Mouse (Mus musculus): Measurements from ENCODE around the gene Neu1. TPM values are rescaled to one million over a fixed set of nuclear protein-coding genes. Genes with fewer than 3 reads are reported as not detected.

Gene Neu1
- polyA plus RNA-seq, 1 experiment from 2014 or later = 20.1 TPM

GRCm38 (mm10) chr17:34978239-34978638 is 47.2 kb downstream of the Neu1 start:
- peaks cover 10% of the 10 kb centered on the region for H3K4me1 ChIP-seq (ENCODE audit: control insufficient read depth, insufficient read depth, low read length)
- H3K4me2 ChIP-seq (ENCODE audit: low read depth, low read length) = no peak overlapping the region
- no peak overlapping the region for H3K9ac ChIP-seq (ENCODE audit: low read length)
- WGBS = 82% methylated on average over 27 of the region's 27 CpGs
- no peak overlapping the region for H3K4me3 ChIP-seq (ENCODE audit: low read length)
- no peak for ATAC-seq (replicated peaks; ENCODE audit: extremely low read depth, insufficient read depth, low FRiP score)
- no peak overlapping the region for H3K27ac ChIP-seq (ENCODE audit: low read length)
- no peaks in the 10 kb centered on the region for H3K27me3 ChIP-seq (ENCODE audit: control insufficient read depth, insufficient read depth, low read length)
- H3K9me3 ChIP-seq (replicated peaks; ENCODE audit: control insufficient read depth, low read length) = no peaks in the 10 kb centered on the region
- H3K36me3 ChIP-seq (ENCODE audit: control insufficient read depth, insufficient read depth) = no peaks in the 10 kb centered on the region

GRCm38 (mm10) chr17:34979631-34980030 is 48.6 kb downstream of the Neu1 start:
- H3K27ac ChIP-seq (ENCODE audit: low read length) = no peak overlapping the region
- H3K4me2 ChIP-seq (ENCODE audit: low read depth, low read length) = no peak overlapping the region
- WGBS = 94% methylated on average over 4 of the region's 4 CpGs
- peaks cover 10% of the 10 kb centered on the region for H3K4me1 ChIP-seq (ENCODE audit: control insufficient read depth, insufficient read depth, low read length)
- no peaks in the 10 kb centered on the region for H3K36me3 ChIP-seq (ENCODE audit: control insufficient read depth, insufficient read depth)
- ATAC-seq (replicated peaks; ENCODE audit: extremely low read depth, insufficient read depth, low FRiP score) = no peak
- H3K9ac ChIP-seq (ENCODE audit: low read length) = no peak overlapping the region
- H3K4me3 ChIP-seq (ENCODE audit: low read length) = no peak overlapping the region
- H3K27me3 ChIP-seq (ENCODE audit: control insufficient read depth, insufficient read depth, low read length) = no peaks in the 10 kb centered on the region
- no peaks in the 10 kb centered on the region for H3K9me3 ChIP-seq (replicated peaks; ENCODE audit: control insufficient read depth, low read length)

GRCm38 (mm10) chr17:34980655-34981054 is 49.6 kb downstream of the Neu1 start:
- Histone ChIP-seq H3K9me3 (replicated peaks; ENCODE audit: control insufficient read depth, low read length) (no peaks in the 10 kb centered on the region), H3K4me1 (ENCODE audit: control insufficient read depth, insufficient read depth, low read length) (peaks cover 10% of the 10 kb centered on the region), H3K4me2 (ENCODE audit: low read depth, low read length) (peak overlapping the region; percentile 83), H3K9ac (ENCODE audit: low read length) (peak overlapping the region; percentile 89), H3K27me3 (ENCODE audit: control insufficient read depth, insufficient read depth, low read length) (no peaks in the 10 kb centered on the region), H3K36me3 (ENCODE audit: control insufficient read depth, insufficient read depth) (peaks cover 4% of the 10 kb centered on the region), H3K4me3 (ENCODE audit: low read length) (peak overlapping the region; percentile 60), H3K27ac (ENCODE audit: low read length) (no peak overlapping the region)
- 10% methylated on average over 2 of the region's 2 CpGs for WGBS
- ATAC-seq (replicated peaks; ENCODE audit: extremely low read depth, insufficient read depth, low FRiP score) = no peak

GRCm38 (mm10) chr17:34981690-34982180 is 50.7 kb downstream of the Neu1 start, which contains the start of gene Lsm2:
TSS of gene Lsm2 (plus strand) at chr17:34981862.
- under 1% methylated on average over 58 of the region's 58 CpGs for WGBS
- peaks cover 14% of the 10 kb centered on the region for H3K36me3 ChIP-seq (ENCODE audit: control insufficient read depth, insufficient read depth)
- peak within 1 kb of the TSS; percentile 94 for H3K27ac ChIP-seq (ENCODE audit: low read length)
- H3K9ac ChIP-seq (ENCODE audit: low read length) = peak within 1 kb of the TSS; percentile 89
- peak; percentile 95 for ATAC-seq (replicated peaks; ENCODE audit: extremely low read depth, insufficient read depth, low FRiP score)
- H3K9me3 ChIP-seq (replicated peaks; ENCODE audit: control insufficient read depth, low read length) = no peaks in the 10 kb centered on the region
- H3K4me3 ChIP-seq (ENCODE audit: low read length) = peak within 1 kb of the TSS; percentile 60
- peaks cover 10% of the 10 kb centered on the region for H3K4me1 ChIP-seq (ENCODE audit: control insufficient read depth, insufficient read depth, low read length)
- peak within 1 kb of the TSS; percentile 83 for H3K4me2 ChIP-seq (ENCODE audit: low read depth, low read length)
- H3K27me3 ChIP-seq (ENCODE audit: control insufficient read depth, insufficient read depth, low read length) = no peaks in the 10 kb centered on the region

GRCm38 (mm10) chr17:34982328-34982727 is 51.3 kb downstream of the Neu1 start:
- under 1% methylated on average over 15 of the region's 15 CpGs for WGBS
- Histone ChIP-seq H3K27me3 (ENCODE audit: control insufficient read depth, insufficient read depth, low read length) (no peaks in the 10 kb centered on the region), H3K36me3 (ENCODE audit: control insufficient read depth, insufficient read depth) (peaks cover 14% of the 10 kb centered on the region), H3K27ac (ENCODE audit: low read length) (peak overlapping the region; percentile 94), H3K4me1 (ENCODE audit: control insufficient read depth, insufficient read depth, low read length) (peaks cover 10% of the 10 kb centered on the region), H3K4me3 (ENCODE audit: low read length) (peak overlapping the region; percentile 60), H3K9me3 (replicated peaks; ENCODE audit: control insufficient read depth, low read length) (no peaks in the 10 kb centered on the region), H3K4me2 (ENCODE audit: low read depth, low read length) (peak overlapping the region; percentile 83), H3K9ac (ENCODE audit: low read length) (peak overlapping the region; percentile 89)
- no peak for ATAC-seq (replicated peaks; ENCODE audit: extremely low read depth, insufficient read depth, low FRiP score)

GRCm38 (mm10) chr17:34984218-34984617 is 53.2 kb downstream of the Neu1 start:
- ATAC-seq (replicated peaks; ENCODE audit: extremely low read depth, insufficient read depth, low FRiP score) = no peak
- Histone ChIP-seq H3K9me3 (replicated peaks; ENCODE audit: control insufficient read depth, low read length) (no peaks in the 10 kb centered on the region), H3K36me3 (ENCODE audit: control insufficient read depth, insufficient read depth) (peaks cover 14% of the 10 kb centered on the region), H3K4me1 (ENCODE audit: control insufficient read depth, insufficient read depth, low read length) (peaks cover 10% of the 10 kb centered on the region), H3K27ac (ENCODE audit: low read length) (no peak overlapping the region), H3K27me3 (ENCODE audit: control insufficient read depth, insufficient read depth, low read length) (no peaks in the 10 kb centered on the region), H3K4me2 (ENCODE audit: low read depth, low read length) (no peak overlapping the region), H3K9ac (ENCODE audit: low read length) (no peak overlapping the region), H3K4me3 (ENCODE audit: low read length) (no peak overlapping the region)
- WGBS = 87% methylated on average over 2 of the region's 2 CpGs

Other genes with a start within 250 kb of the Neu1 start
- gene C4b, start 187.4 kb upstream of the Neu1 start, polyA plus RNA-seq (2015; fragmentation: Nextera tagmentation; extraction: Ambion mirVana) = 0.25 and 0.34 TPM in 2 replicates
- not detected in 2 replicates for gene Cyp21a1, start 126.7 kb upstream of the Neu1 start, polyA plus RNA-seq (2015; fragmentation: Nextera tagmentation; extraction: Ambion mirVana)
- gene Stk19, start 94.3 kb upstream of the Neu1 start, polyA plus RNA-seq (2015; fragmentation: Nextera tagmentation; extraction: Ambion mirVana) = 17.1 and 24.4 TPM in 2 replicates
- gene Dxo, start 94.2 kb upstream of the Neu1 start, polyA plus RNA-seq (2015; fragmentation: Nextera tagmentation; extraction: Ambion mirVana) = 37.7 and 38.6 TPM in 2 replicates
- gene Skiv2l, start 81.0 kb upstream of the Neu1 start, polyA plus RNA-seq (2015; fragmentation: Nextera tagmentation; extraction: Ambion mirVana) = 32.9 and 33.9 TPM in 2 replicates
- gene Nelfe, start 80.9 kb upstream of the Neu1 start, polyA plus RNA-seq (2015; fragmentation: Nextera tagmentation; extraction: Ambion mirVana) = 57.5 and 64.3 TPM in 2 replicates
- 1.7 and 2.5 TPM in 2 replicates for gene Cfb, start 68.7 kb upstream of the Neu1 start, polyA plus RNA-seq (2015; fragmentation: Nextera tagmentation; extraction: Ambion mirVana)
- 1.4 and 1.5 TPM in 2 replicates for gene Zbtb12, start 51.8 kb upstream of the Neu1 start, polyA plus RNA-seq (2015; fragmentation: Nextera tagmentation; extraction: Ambion mirVana)
- not detected in 2 replicates for gene Gm20547, start 49.2 kb upstream of the Neu1 start, polyA plus RNA-seq (2015; fragmentation: Nextera tagmentation; extraction: Ambion mirVana)
- 2.2 and 2.6 TPM in 2 replicates for gene C2, start 33.0 kb upstream of the Neu1 start, polyA plus RNA-seq (2015; fragmentation: Nextera tagmentation; extraction: Ambion mirVana)
- 39.5 and 41.5 TPM in 2 replicates for gene Ehmt2, start 32.8 kb upstream of the Neu1 start, polyA plus RNA-seq (2015; fragmentation: Nextera tagmentation; extraction: Ambion mirVana)
- gene Slc44a4, start 16.8 kb upstream of the Neu1 start, polyA plus RNA-seq (2015; fragmentation: Nextera tagmentation; extraction: Ambion mirVana) = 0.16 and 0.68 TPM in 2 replicates
- gene Hspa1b, start 28.0 kb downstream of the Neu1 start, polyA plus RNA-seq (2015; fragmentation: Nextera tagmentation; extraction: Ambion mirVana) = 0.11 and 0.18 TPM in 2 replicates
- gene Gm20481, start 38.7 kb downstream of the Neu1 start, polyA plus RNA-seq (2015; fragmentation: Nextera tagmentation; extraction: Ambion mirVana) = not detected in 2 replicates
- 3.9 and 4.4 TPM in 2 replicates for gene Hspa1a, start 40.9 kb downstream of the Neu1 start, polyA plus RNA-seq (2015; fragmentation: Nextera tagmentation; extraction: Ambion mirVana)
- 3.1 and 4.2 TPM in 2 replicates for gene Hspa1l, start 41.5 kb downstream of the Neu1 start, polyA plus RNA-seq (2015; fragmentation: Nextera tagmentation; extraction: Ambion mirVana)
- 132 and 134 TPM in 2 replicates for gene Lsm2, start 50.6 kb downstream of the Neu1 start, polyA plus RNA-seq (2015; fragmentation: Nextera tagmentation; extraction: Ambion mirVana)
- 69.9 and 75.0 TPM in 2 replicates for gene Vars, start 69.7 kb downstream of the Neu1 start, polyA plus RNA-seq (2015; fragmentation: Nextera tagmentation; extraction: Ambion mirVana)
- gene Vwa7, start 85.3 kb downstream of the Neu1 start, polyA plus RNA-seq (2015; fragmentation: Nextera tagmentation; extraction: Ambion mirVana) = 0.27 and 0.34 TPM in 2 replicates
- gene Sapcd1, start 96.8 kb downstream of the Neu1 start, polyA plus RNA-seq (2015; fragmentation: Nextera tagmentation; extraction: Ambion mirVana) = 1.9 and 3.0 TPM in 2 replicates
- 3.5 and 3.7 TPM in 2 replicates for gene Msh5, start 115.5 kb downstream of the Neu1 start, polyA plus RNA-seq (2015; fragmentation: Nextera tagmentation; extraction: Ambion mirVana)
- 349 and 372 TPM in 2 replicates for gene Clic1, start 118.7 kb downstream of the Neu1 start, polyA plus RNA-seq (2015; fragmentation: Nextera tagmentation; extraction: Ambion mirVana)
- gene Ddah2, start 127.8 kb downstream of the Neu1 start, polyA plus RNA-seq (2015; fragmentation: Nextera tagmentation; extraction: Ambion mirVana) = 171 and 193 TPM in 2 replicates
- 0.17 TPM in 1 of 2 replicates, not detected in the other for gene Ly6g6c, start 134.1 kb downstream of the Neu1 start, polyA plus RNA-seq (2015; fragmentation: Nextera tagmentation; extraction: Ambion mirVana)
- gene Mpig6b, start 134.9 kb downstream of the Neu1 start, polyA plus RNA-seq (2015; fragmentation: Nextera tagmentation; extraction: Ambion mirVana) = 0.16 and 0.54 TPM in 2 replicates
- 0.72 and 0.84 TPM in 2 replicates for gene Ly6g6e, start 145.6 kb downstream of the Neu1 start, polyA plus RNA-seq (2015; fragmentation: Nextera tagmentation; extraction: Ambion mirVana)
- 1.9 and 3.4 TPM in 2 replicates for gene Ly6g6d, start 146.8 kb downstream of the Neu1 start, polyA plus RNA-seq (2015; fragmentation: Nextera tagmentation; extraction: Ambion mirVana)
- gene Ly6g6f, start 154.4 kb downstream of the Neu1 start, polyA plus RNA-seq (2015; fragmentation: Nextera tagmentation; extraction: Ambion mirVana) = 0.29 and 0.39 TPM in 2 replicates
- gene Abhd16a, start 158.0 kb downstream of the Neu1 start, polyA plus RNA-seq (2015; fragmentation: Nextera tagmentation; extraction: Ambion mirVana) = 80.9 and 83.3 TPM in 2 replicates
- gene Ly6g5c, start 177.0 kb downstream of the Neu1 start, polyA plus RNA-seq (2015; fragmentation: Nextera tagmentation; extraction: Ambion mirVana) = 0.72 TPM in 1 of 2 replicates, not detected in the other
- 0.57 and 0.63 TPM in 2 replicates for gene Ly6g5b, start 184.2 kb downstream of the Neu1 start, polyA plus RNA-seq (2015; fragmentation: Nextera tagmentation; extraction: Ambion mirVana)
- gene Gpank1, start 190.2 kb downstream of the Neu1 start, polyA plus RNA-seq (2015; fragmentation: Nextera tagmentation; extraction: Ambion mirVana) = 13.6 and 14.9 TPM in 2 replicates
- 224 and 232 TPM in 2 replicates for gene Csnk2b, start 190.8 kb downstream of the Neu1 start, polyA plus RNA-seq (2015; fragmentation: Nextera tagmentation; extraction: Ambion mirVana)
- 10.1 and 10.2 TPM in 2 replicates for gene D17H6S53E, start 195.1 kb downstream of the Neu1 start, polyA plus RNA-seq (2015; fragmentation: Nextera tagmentation; extraction: Ambion mirVana)
- gene Apom, start 200.8 kb downstream of the Neu1 start, polyA plus RNA-seq (2015; fragmentation: Nextera tagmentation; extraction: Ambion mirVana) = 0.60 and 0.89 TPM in 2 replicates
- 37.5 and 40.5 TPM in 2 replicates for gene Bag6, start 203.9 kb downstream of the Neu1 start, polyA plus RNA-seq (2015; fragmentation: Nextera tagmentation; extraction: Ambion mirVana)
- 103 and 113 TPM in 2 replicates for gene Prrc2a, start 233.6 kb downstream of the Neu1 start, polyA plus RNA-seq (2015; fragmentation: Nextera tagmentation; extraction: Ambion mirVana)
- 6.0 and 10.9 TPM in 2 replicates for gene Aif1, start 244.8 kb downstream of the Neu1 start, polyA plus RNA-seq (2015; fragmentation: Nextera tagmentation; extraction: Ambion mirVana)

All from heart, embryonic 16.5 days (tissue).